Mouse (Mus musculus): ENCODE measurements around the gene Gnb1l.

The Gnb1l gene

DNA sequence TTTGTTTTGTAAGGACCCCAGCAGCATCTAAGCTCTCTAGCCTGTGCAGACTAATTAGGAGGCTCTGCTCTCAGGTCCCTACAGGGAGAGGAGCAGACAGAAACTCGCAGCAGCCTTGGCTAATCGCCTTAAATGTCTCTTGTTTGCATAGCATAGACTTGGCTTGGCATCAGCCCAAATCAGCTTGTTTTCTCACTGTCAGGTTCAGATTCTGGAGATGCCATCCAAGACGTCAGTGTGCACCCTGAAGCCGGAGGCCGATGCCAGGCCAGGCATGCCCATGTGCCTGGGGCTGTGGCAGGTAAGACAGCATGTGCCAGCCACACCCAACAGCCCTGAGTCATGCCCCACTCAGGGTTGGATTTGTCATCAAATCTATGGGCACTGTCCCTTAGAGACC, 49.4 kb downstream of the Gnb1l start:
- no peak for DNase-seq (ENCODE audit: low spot score)

DNA sequence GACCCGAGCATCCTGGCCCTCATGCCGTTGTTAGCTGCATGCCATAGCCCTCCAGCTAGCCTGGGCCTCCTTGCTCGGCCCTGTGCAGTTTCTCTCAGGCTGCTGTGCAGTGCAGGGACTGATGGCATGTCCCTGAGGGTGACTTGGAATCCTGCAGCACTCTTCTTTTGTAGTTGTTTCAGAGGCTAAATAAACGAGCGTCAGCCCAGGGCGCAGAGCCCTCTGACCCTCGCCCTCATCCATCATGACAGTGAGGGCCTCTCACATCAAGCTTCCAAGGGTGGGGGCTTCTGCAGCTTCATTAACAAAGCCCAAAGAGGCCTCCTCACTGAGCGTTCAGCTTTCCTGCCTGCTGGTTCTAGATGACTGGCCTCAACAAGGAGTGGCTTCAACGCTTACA, 53.1 kb downstream of the Gnb1l start:
- DNase-seq (ENCODE audit: low spot score): peak; percentile 86

DNA sequence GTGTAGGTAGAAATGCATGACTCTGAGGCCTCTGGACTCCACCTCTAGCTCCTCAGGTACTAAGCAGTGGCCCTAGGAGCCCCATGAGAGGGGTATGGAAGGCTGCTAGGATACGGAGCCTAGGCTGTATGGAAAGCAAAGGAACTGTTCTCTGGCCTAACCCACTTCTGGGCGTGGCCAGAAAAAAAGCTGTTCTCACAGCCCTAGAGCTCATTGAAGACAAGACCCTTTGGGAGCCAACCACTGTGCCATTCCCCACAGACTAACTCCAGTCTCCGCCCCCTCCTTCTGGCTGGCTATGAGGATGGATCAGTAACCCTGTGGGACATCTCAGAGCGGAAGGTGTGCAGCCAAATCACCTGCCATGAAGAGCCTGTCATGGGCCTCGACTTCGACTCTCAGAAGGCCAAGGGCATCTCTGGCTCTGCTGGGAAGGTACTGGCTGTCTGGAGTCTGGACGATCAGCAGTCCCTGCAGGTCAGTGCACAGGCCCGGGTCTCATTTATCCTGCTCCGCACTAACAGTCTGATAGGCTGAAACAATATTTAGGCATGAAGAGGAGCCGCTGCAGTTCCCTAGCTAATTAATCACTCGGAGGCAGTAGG, 53.7 kb downstream of the Gnb1l start:
- DNase-seq (ENCODE audit: low spot score): peak; percentile 72

DNA sequence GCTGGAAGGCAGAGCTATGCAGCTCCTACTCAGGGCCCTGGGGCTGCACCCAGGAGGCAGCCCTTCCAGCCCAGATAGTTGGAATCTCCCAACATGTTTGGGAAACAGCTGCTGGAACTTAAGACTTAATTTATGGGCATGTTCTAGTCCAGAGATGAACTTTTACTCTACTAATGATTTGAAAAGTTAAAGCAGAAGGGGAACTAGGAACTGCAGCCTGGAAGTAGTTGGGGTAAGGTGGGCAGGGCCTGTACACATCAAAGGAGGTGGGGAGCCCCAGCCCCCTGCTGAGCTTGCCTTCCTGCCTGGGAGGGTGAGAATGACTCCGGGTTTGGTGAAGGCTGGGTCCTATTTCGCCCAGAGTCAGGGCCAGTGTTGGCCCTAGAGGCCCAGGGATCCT, 56.2 kb downstream of the Gnb1l start:
- no peak for DNase-seq (ENCODE audit: low spot score)

DNA sequence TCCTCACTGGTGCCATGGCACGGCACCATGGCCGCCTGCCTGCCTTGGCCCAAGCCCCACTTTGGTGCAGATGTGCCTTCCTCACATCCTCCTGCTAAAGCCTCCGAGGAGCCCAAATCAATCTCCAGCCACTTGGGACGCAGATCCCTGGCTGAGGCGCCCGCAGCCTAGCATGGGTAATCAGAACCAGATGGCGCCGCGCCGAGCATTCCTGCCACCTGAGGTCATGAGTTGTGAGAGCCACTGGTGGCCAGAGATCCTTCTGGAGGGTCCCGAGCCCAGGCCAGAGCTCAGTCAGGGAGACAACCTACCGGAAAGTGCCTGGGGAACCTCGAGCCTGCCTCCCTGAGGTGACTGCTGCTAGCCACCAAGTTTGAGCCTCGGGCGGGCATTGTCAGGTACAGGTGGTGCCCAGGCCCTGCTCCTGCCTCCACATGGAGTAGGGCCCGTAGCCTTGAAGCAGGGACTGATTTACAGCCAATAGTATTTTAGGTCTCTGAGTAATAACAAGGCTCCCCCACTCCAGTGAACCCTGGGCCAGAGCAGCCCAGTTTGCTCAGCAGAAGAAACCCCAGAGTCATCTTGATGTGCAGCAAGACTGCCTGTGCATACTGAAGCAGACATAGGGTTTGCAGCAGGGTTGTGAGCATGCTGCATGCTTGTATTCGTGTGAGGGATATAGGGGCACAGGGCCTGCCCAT, 56.9 kb downstream of the Gnb1l start:
- DNase-seq (ENCODE audit: low spot score): peak; percentile 87

DNA sequence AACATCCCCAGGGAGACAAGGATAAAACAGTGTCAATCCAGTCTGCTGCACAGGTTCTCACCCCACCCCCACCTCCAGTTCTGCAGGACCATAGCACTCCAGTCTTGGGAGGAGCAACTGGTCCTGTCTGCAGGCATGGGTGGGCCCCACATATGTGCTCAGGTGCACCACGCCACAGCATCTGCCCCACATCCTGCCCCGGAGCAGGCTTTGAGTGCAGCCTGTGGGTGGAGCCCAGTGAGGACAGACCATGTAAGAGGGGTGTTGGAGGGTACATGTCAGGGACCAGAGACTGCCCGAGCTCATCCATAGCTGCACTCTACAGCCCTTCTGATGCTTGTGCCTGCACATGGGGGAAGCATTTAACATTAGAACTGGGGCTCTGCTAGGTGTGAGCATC, 57.9 kb downstream of the Gnb1l start:
- no peak for DNase-seq (ENCODE audit: low spot score)

DNA sequence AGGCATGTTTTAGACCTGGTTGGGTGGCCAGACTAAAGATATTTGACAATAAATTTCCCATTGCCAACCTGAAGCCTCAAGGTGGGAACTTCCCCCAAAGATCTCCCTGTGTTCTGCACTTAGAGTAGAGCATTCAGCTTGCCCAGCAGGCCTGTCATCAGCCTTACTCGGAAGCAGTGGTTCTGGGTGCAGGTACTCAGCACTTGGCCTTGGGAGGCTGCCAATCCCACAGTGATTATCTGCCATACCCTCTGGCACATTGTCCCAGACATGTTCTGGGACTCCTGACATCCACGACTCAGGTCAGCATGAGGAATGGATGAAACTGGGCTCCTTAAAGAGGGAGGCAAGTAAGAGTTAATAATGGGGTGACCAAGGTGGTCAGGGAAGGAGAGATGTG, 66.0 kb downstream of the Gnb1l start:
- DNase-seq (ENCODE audit: low spot score): no peak

DNA sequence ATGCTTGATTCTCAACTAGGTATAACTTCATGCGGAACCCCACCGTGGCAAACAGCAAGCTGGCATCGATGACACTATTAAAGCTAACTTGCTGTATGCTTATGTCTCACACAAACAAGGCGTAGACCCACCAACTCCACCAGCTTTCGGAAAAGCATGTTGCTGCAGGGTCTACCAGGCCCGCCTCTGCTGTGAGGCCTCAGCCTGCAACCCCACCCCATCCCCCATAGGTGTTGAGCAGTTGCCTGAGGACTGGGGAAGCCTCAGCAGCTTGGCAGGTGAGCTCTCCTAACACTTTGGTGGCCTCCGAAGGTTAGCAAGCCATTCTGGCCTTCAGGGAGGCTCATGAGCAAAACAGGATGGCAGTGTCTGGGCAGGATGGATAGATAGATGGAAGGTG, 70.1 kb downstream of the Gnb1l start:
- no peak for DNase-seq (ENCODE audit: low spot score)

DNA sequence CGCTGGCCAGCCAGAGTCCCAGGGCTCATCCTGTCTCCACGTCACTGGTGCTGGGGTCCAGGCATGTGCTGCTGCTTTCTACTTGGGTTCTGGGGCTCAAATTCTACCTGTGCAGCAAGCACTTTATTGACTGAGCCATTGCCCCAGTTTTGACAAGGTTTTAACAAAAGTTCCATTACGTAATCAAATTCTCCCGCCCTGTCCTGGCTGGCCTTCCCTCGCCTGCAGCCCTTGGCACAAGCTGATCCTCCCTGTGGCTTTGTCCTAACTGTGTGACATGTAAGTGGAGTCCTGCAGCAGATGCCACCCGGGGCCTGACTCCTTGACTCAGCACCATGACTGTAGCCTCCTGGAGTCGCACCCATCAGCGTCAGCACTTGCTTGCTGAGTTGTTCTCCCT, 75.7 kb downstream of the Gnb1l start:
- DNase-seq (ENCODE audit: low spot score): no peak

DNA sequence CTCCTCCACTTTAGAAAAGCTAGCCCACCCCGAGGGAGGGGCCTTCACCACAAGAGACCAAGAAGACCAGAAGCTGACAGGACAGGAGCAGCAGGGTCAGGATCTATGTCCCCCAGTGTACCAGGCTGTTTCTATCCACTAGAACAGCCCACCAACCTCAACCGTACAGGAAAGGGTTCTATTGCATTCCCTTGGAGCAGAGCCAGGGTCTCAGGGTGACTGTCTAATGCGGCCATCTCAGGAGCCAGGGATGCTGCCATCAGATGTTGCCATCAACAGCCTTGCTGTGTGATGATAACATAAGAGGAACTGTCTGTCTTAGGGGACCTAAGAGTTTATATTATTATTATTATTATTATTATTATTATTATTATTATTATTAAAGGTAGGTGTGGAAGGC, 78.6 kb downstream of the Gnb1l start:
- DNase-seq (ENCODE audit: low spot score): no peak

DNA sequence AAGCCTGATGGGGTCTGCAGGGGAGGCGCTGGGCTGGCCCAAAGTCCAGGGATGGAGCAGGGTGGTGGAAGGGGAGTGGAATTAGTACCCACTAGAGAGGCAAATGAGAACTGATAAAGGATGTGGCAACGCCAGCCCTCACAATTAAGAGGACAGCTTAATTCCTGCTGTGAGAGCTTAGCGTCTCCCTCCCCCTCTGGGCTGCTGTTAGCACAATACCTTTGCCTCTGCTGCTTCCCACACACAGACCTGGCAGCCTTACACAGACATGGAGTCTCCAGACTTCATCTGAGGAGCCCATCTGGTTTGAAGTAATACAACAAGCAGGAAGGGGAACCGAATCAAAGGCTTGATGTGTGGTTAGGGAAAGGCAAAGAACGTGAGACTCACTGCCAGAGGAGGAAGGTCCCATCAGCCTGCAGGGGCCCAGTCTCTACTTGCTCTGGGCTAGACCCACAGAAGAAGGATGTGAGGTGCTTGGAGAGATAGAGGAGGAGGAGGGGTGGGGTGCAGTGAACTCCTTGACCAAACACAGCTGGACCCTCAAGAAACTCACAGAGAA, 79.2 kb downstream of the Gnb1l start:
- DNase-seq (ENCODE audit: low spot score): no peak

DNA sequence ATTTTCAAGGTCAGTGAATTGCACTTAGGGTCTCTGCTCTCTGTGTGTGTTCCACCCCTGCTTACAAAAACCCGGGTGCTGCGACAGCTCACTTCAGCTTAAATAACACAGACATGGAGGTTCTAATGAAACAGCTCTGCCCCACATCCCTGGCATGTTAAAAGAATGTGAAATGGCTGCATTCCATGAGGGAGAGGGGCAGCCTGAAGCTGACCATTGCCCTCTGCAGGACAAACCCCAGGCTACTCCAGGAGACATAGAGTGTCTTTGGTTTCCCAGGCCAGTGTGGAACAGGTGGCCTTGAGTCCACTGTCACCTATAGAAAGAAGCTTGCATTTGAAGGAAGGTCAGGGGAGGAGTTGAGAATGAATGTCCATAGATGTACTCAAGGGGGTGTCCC, 81.9 kb downstream of the Gnb1l start:
- DNase-seq (ENCODE audit: low spot score): peak; percentile 70

DNA sequence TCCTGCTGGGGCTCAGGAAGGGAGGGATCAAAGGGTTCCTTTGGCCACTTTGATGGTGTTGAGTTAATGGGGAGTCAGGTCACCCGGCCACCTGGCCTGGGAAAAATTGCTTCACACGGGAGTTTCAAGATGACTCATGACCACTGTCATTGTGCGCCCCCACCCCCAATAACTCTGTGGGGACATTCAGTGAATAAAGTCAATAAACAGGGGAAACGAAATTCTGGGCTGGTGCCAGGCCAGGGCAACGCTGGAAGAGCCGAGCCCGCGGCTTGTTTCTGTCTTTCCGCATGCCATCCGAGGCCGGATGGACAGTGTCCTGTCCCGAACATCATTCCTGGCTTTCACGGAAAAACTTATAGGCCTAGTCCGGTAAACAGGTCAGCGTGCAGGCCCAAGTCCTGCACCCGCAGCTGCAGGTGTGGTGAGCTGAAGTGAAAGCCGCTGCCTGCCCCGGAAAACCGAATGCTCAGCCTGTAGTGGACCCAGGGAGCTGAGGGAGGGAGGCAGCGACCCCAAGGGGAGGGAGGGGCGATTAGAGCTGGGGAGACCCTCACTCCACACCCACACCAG, 82.6 kb downstream of the Gnb1l start:
- DNase-seq (ENCODE audit: low spot score): peak; percentile 37

DNA sequence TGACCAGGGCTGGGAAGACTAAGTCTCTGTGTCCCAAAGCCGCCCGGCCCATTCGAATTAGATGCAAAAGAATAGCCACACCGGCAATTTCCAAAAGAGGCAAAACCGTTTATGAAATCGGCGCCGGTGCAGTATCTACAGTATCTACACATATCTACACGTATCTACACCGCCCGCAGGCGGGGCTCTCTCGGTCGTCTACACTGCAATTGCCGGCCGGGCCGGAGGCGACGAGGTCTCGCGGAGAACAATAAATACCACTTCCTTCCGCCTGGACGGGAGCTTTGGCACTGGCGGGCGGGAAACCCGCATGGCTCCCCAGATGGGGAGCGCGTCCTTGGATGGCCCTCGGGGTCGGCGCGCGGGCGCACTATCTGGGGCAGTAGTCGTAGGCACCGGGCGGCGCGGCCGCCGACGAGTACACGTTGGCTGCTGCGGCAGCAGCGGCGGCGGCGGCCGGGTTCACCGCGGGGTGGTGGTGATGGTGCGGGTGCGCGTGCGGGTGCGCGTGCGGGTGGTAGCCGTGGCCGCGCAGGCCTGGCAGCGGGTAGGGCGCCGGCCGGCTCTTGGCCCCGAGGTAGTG, 83.2 kb downstream of the Gnb1l start:
- DNase-seq (ENCODE audit: low spot score): peak; percentile 39

DNA sequence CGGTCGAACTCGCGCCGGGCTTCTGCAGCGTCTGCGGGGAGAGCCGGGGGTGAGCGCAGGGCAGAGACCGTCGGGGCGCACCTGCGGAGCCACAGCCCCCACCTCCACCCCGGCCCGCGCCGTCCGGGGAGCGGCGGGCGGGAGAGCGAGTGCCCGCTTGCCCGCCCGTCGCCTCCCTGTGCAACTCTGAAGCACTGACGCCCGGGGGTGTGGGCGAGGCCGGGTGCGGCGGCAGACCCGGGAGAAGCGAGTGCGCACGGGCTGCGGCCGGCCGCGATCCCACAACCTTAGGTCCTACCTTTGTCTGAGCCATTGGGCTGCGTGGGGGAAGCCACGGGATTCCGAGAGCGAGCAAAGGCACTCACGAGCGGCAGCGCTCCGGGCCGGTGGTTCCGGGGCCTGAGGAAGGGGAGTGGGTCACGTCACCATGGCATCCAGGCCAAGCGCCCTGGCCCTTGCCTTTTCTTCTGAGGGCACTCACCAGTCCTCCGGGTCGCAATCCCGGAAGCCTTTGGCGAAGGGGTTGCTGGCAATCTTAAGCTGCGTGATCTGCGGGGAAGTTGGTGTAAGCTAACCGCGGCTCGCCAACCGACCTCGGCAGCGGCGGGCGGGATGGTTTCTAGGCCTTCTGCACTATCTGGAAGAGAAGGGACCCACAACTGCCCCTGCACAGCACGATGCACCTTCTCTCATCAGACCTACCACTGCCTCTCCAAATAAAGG, 84.1 kb downstream of the Gnb1l start:
- peak; percentile 43 for DNase-seq (ENCODE audit: low spot score)

DNA sequence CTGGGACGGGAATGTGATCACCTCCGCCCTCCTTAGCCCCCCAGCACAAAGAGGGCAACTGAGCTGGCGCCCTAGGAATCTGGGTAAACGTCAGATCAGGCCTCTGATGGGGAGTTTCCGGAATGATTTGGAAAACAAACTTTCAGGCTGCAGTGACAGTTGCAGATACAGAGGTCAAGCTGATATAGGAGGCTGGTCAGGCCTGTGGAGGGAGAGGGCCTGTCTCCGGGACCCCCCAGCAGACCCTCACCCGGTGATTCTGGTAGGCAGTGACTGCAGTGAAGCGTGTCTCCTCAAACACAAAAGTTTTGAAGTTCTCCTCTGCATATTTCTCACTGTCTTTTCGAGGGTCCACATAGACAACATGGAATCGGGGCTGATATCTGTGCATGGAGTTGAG, 84.7 kb downstream of the Gnb1l start:
- no peak for DNase-seq (ENCODE audit: low spot score)

DNA sequence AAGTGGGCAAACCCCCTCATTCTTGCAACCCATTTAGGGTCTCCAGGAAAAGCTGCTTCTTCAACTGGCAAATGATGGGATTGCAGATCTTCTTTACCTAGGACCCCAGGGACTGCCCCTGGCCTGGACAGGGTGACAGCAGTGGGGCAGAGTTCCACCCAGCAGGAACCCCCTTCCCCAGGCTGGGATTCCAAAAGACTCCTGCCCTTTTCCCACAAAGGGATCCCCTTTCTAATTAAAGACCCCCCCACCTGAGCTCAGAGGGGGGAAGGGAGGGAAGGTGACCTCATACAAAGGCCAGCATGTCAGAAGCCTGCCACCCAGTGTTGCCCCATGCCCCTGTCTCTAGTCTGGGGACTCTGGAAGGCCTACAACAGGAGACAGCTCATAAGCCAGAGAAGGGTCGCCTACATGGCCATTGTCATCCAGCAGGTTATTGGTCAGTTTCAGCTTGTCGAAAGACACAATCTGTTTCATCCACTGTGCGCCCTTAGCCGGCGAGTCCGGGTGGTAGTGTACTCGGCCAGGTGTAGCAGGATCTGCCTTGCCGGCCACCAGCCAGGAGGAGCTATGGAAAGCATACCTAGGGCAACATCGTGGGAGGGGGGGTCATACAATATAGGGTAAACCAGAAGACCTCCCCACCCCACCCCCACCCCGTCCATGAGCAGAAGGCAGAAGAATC, 85.3 kb downstream of the Gnb1l start:
- no peak for DNase-seq (ENCODE audit: low spot score)

DNA sequence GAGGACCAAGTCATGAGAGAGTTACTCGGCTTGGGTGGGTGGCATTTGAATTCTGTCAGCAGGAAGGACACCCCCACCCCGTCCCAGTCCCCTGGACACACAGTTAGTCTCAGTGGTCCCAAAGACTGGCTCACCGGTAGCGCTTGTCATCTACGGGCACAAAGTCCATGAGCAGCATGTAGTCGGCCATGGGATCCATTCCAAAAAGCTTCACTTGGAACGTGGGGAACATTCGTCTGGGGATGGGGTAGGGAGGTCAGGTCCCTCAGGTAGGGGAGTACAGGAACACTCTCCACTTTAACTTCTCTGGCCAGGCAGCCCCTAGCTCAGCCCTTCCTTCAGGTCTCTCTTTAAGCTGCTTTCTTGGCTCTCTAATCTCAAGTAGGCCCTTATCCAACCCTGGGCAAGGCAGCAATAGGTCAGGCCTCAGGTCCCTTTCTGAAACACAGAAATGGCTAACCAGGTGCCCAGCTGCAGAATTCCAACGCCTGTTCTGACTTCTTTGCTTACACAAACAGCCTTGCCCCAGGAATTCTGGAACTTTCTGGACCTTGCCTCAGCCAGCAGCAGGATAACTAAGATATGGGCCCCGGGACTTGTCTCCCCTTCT, 86.5 kb downstream of the Gnb1l start:
- no peak for DNase-seq (ENCODE audit: low spot score)

DNA sequence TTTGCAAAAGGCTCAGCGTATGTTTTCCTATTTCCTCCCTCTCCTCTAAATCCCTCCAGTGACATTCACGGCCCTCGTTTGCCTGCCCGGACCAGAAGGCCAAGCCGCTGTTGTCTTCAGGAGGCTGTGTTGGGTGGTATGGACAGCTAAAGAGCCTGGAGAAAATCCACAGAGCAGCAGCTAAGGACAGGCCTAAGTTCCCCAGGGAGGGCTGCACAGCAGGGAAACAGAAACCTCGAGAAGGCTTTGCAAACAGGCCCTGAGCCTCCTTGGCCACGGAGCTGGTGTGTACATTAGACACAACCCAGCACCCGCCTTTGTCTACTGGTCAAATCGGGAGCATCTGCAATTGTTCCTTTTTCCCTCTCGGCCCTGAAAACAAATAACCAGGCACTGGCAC, 87.2 kb downstream of the Gnb1l start:
- no peak for DNase-seq (ENCODE audit: low spot score)

DNA sequence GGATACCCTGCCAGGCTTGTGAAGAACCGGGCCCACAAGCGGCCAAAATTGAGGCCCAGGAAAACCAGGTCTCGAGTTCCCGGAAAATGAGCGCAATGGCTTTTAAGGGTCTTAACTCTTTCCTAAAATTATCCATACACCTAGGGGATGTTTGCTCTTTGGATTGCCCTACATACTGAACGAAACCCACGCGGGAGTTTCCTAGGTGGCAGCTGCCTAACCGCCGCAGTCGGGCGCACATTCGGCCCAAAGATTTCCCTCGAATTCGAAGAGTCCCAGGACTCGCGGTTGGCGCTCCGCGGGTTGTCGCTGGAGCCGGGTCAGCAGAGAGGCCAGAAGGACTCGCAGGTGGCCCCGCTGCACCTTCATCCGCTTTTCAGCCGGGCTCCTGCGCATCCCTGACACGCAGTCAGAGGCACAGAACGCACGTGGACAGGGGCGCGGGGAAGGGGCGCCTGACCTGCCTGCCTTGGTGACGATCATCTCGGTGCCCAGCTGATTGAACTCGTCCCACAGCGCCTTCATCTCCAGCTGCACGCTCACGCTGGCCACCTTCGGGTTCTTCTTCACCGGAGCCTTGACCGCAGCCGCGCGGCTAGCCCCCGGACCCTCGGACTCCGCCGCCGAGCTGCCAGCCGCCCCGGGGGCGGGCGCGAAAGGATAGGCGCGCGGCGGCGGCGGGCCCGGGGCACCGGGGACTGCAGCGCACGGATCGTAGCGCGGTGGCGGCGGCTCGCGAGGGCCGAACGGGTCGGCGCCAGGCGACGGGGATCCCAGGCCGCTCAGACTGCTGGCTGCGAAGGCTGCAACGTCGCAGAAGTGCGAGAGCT, 87.8 kb downstream of the Gnb1l start:
- no peak for DNase-seq (ENCODE audit: low spot score)
